Mouse (Mus musculus) ES-CJ7 (cell line): ENCODE measurements around the gene Rae1.

Source experiments
- DNase-seq: peaks from one replicate; pipeline ENCODE4 v3.0.0; 2011; ENCODE audit warnings: low read depth, low spot score

The Rae1 gene

DNA sequence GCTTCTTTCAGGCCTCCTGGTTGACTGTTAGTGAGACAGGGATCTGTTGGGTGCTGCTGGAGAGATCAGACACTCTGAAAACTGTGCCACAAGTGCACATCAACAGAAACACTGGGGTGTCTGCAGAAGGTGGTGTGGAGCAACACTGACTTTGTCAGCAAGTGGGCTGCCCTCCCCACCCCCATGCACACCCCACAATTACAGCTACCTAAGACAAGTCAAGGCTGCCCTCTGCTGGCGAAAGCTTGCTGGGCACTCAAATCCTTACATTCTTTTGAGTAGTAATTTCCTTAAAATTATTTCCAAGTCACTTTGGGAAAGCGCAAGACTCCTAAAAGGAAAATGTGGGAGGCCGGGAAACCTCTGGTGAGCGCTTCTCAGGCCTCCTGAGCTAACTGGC lies 3.7 kb upstream of the Rae1 start:
- DNase-seq, result peak; percentile 76

DNA sequence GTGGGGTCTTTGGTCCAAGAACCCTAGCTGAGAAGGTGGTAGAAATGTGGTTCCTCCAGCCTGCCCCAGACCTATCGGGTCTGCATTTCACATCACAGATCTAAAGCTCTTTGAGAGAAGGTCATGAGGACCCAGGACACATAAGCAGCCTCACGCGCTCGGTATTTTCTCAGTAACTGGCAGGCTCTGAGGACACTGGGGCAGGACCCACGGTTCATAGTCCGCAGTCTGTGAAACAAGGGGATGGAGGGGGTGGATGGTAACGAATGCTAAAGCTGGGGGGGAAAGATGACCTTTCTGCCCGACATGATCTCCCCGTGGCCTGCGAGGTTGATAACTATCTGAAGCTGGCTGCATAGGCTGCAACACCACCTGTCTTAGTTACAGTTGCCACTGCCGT lies 2.2 kb upstream of the Rae1 start:
- DNase-seq, result no peak

DNA sequence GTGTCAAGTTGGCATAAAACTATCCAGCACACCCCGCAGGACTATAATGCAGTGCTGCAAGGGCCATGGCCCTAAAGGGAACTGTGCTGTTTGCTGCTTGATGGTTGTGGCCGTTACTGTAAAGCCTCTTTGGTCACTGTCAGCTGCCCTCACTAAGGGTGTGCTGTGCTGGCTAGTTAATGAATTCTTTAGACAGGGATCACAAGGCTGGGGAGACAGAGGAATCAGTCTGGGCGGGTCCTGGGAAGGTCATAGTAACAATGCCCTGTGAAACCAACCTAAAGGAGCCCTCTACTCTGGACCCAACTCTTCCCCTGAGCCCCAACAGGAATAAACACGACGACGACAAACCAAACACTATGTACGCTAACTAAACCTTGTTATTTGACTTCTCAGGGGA lies 1.4 kb upstream of the Rae1 start:
- DNase-seq, result no peak

DNA sequence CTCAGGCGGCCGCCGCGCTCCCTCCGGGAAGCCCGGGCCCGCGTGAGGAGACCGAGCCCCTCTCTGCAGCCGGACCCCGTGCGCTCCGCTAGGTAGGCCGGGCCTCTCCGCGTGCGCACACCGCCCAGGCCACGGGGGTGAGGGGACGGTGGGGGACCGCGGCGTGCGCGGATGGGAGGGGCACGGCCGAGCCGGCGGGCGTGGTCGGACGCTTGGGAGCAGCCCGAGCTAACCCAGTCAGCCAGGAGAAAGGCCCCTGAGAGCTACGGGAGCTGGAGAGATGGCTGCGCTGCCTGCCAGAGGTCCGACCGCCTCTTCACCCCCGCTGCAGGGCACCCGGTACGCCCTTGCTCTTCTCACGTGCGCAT lies 352 bp downstream of the Rae1 start:
- peak; percentile 78 for DNase-seq

DNA sequence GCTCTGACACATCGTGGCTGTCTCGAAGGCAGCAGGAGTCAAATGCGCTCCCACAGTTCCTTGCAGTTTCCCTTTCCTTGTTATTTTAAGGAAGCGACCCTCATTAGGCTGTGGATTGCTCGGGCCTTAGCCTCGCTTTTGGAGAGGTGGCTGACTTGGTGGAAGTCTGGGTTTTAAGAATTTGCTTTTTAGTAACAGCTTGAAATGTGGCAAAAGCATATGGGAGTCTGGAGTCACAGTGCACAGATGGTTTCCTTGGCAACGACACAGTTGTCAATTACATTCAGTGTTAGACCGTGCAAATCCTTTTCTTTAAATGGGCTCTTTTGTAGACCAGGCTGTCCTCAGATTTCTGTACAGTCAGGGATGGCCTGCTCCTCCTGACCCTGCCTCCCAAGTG lies 1.0 kb downstream of the Rae1 start:
- DNase-seq, result peak; percentile 19

DNA sequence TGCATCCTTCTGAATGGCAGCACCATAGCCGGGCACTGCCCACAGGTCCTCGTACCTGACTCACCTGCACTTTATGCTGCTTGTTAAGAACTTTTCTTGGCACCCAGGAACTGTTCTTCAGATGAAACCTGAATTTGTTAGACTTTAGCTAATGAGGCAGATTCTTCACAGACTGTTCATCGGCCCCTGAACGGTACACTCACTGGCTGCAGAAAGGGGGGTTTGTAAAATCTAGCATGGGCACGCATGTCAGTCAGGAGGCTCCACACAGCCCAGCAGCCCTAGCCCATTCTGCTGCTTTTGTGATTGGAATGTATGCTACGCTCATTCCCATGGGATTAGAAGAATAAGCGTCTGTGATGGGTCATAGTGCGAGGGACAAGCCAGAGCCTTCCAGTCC lies 3.8 kb downstream of the Rae1 start:
- DNase-seq, result no peak

DNA sequence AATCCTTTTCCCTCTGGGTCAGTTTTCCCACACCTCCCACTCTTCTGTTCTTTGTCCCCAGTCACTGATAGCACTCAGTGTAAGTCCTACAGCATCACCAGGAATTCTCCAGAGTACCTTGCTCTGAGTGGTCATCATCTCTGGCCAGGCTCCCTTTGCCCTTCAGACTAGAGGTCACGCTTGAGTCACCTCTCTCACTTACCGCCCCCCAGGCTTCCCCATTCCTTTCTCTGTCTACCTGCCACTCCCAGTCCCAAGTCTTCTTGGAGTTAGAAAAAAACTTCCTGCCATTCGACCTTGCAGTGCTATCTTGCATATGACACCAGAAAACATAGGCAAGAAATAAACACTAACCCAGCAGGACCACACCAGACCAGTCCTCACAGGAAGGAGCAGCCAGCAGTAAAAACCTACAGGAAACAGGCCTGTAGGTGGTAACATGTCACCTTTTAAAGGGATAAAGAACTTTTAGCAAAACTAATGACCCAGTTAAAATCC lies 10.4 kb downstream of the Rae1 start:
- peak; percentile 17 for DNase-seq

DNA sequence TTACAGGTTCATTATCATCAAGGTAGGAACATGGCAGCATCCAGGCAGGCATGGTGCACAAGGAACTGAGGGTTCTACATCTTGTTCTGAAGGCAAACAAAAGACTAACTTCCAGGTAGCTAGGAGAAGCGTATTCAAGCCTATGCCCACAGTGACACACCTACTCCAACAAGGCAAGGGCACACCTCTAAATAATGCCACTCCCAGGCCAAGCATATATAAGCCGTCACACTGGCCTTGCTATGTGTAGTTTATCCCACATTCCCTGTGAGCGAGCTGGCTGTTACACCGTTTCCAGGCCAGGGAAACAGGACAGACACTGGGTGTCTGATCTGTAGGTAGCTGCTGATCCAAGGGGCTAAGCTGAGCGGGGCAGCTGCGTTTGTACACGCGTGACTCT lies 11.5 kb downstream of the Rae1 start:
- no peak for DNase-seq

DNA sequence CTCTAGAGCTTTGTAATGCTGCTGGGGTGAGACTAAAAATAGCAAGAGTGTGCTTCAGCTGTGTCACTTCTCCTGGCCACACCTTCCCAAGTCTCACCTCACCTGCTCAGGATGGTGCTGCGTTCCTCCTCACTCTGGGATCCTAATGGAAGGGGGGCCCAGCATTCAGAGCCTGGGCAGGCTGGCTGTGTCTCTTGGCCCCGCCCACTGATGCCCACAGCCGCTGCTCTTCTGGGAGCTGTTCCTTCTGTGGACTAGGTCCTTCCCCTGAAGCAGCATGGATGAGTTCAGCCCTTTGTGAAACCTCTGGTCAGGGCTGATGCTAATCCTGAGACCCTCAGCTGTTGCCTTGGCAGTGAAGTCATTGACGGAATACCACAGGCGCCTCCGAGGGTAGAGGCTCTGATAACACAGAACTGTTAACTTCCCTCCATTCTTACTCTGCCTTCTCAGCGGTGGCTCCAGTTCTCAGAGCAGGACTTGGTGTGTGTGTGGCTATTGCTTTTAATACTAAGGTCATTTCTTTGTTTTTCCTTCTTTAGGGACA lies 14.9 kb downstream of the Rae1 start:
- DNase-seq, result no peak

DNA sequence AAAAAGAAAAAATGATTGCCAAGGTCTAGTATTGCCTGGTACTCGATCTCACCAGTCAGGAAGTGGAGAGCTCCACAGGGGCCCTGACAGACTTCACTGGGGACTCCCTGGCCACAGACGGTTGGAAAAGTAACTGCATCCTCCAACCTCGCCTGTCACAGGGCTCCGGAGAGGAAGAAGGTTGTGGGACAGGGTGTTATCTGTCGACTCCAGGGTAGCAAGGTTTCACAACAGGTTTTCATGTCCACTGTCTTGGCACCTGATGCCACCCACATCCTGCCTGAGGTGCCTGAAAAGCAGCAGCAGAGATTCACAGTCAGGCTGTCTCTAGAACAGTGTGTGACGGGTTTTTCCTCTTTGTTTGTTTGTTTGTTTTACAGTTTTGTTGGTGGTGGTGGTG lies 18.0 kb downstream of the Rae1 start:
- no peak for DNase-seq

DNA sequence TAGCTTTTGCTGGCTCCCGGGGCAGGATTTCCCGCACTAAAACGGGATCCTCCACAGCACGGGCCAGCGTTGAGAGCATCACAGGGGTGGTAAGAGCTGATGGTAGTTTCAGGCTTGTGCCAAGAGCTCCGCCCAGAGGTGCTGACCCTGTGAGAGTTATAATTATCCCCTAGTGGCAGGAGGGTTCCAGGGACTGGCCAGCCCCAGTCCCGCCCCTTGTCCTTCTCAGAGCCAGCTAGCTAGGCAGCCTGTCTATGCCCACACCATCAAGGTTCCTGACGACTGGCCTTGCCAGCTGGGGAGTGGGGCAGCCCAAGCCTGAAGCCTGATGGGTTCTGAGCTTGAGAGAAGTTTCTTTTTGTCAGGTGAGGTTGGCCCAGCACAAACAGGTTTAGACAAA lies 18.7 kb downstream of the Rae1 start:
- DNase-seq, result no peak

DNA sequence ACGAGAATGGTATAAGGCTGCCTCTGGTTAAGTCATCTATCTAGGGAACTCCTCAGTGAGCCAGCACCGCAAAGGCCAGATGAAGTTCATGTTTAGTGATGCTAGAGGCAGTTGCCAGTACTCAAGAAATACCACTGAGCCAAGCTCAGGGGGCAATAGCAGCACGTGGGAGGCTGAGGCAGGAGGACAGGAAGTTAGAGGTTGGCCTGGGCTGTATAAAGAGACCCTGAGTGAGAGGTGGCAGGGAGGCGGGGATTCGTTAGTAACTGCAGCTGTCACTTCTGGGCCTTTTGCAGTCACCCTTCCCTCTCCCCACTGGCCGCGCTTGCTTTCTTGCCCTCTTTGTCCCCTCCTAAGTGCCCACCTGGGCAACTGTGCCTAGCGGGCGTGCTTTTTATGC lies 19.4 kb downstream of the Rae1 start:
- peak; percentile 12 for DNase-seq

DNA sequence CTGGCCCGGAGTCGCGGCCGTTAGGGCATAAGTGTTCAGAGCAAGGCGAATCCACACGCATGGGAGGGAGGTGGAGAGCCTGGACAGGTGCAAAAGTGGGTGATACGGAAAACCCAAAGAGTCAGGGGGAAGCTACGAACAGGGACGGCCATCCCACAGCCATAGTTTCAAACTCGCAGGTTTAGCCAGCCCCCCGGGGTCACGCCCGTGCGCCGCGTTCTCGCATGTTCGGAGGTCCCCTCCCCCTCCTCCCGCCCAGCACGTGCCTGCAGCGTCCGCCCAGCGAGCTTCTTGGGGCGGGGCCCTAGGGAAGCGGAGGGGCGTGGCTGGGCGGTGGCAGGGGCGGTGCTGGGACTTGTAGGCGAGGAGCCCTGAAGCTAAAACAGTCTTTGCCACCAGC lies 19.9 kb downstream of the Rae1 start:
- DNase-seq, result peak; percentile 88

DNA sequence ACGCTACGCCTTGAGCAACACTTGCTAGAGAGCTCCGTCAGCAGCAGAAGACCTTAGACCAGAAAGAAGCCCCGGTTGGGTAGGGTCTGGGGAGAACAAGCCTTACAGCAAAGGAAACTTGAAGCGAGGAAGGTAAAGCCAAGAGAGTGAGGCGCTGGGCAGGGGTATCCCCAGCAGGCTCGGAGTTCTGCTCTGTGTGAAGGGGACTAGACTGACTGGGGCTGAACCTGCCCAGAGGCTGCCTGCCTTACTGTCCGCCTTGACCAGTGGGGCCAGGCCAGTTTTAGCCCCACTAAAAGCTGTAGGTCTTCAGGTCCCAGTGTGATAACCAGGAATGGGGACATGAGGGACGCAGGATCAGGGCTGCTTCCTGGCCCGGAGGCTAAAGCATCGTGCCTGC lies 20.5 kb downstream of the Rae1 start, which contains the start of gene Rbm38:
Gene Rbm38, plus strand, starts transcription at position 69 of the 400 bp plus-strand sequence.
- no peak for DNase-seq

DNA sequence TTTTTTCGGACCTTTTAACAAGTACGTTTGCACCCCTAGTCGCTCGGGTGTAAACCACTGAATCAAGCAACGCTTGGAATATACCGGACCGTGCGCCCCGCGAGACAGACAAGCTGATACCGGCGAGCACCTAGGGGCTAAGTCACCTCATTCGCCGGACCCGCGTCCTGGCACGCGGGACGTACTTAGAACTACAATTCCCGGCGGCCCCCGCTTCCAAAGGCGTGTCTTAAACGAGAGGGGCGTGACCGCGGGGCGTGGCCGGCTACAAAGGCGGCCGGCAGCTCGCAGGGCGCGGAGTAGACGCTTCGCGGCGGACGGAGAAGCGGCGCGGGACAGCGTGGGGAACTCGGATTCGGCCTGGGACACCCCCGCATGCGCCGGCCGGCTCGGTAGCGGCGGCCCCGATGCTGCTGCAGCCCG lies 21.7 kb downstream of the Rae1 start:
- DNase-seq, result peak; percentile 94

DNA sequence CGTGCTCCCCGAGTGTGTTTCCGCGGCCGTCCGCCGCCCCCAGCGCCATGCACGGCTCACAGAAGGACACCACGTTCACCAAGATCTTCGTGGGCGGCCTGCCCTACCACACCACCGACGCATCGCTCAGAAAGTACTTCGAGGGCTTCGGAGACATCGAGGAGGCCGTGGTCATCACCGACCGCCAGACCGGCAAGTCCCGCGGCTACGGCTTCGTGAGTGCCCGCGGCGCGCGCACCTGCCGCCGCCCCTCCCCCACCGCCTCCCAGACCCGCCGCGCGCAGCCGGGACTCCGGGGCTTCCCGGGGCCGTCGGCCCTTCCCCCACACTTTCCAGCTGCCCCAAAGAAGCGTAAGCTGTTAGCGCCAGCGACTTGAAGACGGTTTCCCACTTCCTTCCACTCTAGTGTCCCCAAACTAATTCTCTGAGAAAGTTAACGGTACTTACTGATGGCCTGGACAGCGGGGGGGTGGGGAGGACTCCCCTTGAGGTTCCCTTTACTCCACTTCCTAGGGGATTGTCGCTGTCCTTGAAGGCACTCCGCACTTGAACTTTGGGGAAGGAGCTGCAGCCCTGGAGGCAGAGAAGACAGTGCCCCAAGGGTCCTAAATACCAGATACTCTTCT lies 22.3 kb downstream of the Rae1 start:
- DNase-seq, result peak; percentile 41

DNA sequence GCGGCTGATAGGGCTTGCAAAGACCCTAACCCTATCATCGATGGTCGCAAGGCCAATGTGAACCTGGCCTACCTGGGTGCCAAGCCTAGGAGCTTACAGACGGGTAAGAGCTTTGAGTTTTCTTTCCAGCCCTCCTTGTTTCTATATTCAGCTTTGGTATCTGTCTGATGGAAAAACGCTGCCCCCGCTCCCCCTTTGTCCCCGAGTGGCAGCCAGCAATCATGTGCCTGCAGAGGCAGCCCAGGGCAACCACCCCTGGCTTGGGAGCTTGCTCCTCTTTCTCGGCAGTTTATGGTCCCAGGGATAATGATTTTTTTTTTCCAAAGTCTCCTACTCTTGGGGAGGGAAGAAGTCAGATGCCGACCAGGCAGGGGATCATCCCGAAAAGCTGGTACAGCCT lies 22.9 kb downstream of the Rae1 start:
- no peak for DNase-seq

DNA sequence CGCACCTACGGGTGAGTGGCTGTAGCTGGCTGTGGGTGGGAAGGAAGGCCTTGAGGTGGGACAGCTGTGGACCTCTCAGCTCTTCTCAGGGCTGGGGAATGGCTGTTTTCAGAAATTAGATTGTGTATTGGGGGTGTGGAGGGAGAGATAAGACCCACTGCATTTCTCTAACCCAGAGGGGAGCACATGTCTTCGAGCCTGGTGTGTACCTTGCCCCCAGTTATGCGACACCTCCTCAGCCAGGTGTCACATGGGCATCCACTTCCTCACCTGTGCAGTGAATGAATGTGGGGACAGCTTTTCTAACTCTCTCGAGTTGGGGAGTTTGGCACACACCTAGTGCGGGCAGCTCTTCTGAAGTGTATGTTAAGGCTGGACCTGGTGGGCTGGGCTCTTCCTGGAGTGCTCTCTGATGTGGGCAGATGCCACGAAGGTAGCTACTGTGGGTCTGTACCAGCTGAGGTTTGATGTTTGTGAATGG lies 23.5 kb downstream of the Rae1 start:
- DNase-seq, result no peak

DNA sequence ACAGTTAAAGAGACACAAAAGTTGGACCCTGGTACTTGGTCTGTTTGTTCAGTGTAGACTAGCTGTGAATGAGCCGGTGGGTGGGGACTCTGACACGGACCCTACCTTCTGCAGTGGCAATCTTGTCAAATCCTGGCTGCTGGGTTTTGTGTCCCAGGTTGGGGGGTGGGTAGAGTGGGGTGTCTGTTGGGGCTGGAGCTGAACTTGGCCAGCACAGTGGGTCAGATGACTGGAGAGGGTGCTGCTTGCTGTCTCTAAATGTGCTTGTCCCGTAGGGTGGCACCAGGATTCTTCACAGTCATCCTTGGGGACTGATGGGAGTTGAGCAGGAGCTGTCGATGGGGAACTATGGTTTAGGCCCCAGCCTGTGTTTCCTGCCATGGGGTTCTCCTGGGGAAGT lies 24.0 kb downstream of the Rae1 start:
- no peak for DNase-seq

DNA sequence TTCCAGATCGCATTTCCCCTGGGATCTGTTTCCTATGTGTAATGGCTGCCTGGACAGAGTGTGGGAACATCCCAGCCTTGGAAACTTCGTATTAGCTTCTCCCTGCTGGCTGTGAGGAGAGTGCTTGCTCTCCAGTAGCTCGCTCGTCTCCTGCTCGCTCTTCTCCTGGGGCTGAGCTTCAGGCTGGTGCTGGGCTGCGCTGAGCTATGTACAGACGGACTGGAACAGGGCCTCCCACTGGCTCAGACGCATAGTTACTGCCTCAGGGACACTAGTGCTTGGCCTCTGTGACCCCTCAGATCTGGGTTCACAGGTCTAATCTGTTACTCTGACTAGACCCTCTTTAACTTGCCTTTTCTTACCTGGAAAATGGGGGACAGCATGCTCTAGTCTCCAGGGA lies 24.5 kb downstream of the Rae1 start:
- no peak for DNase-seq

DNA sequence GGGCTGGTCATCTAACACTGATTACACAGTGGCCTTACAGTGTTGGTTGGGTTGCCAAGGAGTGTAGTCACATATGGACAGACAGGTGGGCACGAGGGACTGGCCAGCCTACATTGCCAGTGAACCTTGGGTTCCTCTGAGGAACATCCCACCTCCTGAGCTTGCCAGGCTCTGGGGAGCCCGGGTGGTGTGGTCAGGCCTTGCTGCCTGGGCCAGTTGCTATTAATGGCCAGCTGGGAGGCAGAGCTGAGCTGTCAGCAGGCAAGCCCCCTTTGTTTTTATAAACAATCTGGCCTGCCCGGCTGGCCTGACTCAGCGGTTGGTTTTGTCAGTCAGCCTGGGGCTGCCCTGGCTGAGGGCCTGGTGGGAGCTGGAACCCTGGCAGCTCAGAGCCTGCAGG lies 25.0 kb downstream of the Rae1 start:
- no peak for DNase-seq

DNA sequence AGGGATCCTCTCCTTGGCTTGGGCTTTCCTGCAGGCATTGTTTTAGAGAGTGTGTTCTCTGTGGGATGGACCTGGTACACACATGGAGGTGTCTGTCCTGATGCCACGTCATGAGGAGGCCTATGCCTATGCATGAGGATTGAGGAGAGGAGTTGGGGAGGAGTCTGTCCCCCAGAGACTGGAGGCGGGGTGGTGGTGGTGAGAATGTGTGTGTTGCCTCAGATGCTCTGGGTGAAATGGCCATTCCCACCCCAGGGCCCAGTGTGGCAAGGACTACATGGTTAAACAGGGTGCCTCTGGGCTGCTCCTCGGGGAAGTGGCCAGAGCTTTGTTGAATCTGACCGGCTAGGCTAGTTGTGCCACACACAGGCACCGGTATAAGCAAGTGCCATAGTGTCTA lies 26.4 kb downstream of the Rae1 start:
- DNase-seq, result no peak

DNA sequence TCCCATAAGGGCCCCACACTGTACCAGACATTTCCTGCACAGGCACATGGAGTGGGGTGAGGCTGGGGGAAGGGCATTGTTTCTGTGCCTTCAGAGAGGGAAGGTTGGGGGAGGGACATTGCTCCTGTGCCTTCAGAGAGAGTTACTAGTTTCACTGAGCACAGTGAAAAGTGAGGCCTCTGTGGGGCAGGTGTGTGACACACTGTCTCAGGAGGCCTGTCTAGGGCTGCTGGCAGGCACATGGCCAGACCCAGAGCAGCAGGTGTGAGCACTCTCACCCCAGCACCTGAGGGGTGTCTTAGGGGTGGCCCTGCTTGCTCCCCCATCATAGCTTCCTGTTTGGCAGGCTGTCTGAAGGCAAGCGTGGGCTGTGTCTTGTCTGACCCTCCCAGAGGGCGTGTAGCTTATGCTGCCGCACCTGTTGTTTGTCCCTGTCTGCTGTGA lies 26.8 kb downstream of the Rae1 start:
- DNase-seq, result no peak
